Mouse (Mus musculus) midbrain, embryonic 14.5 days (tissue): ENCODE results near the gene Mmp15. TPM values are rescaled to one million over a fixed set of nuclear protein-coding genes. Genes with fewer than 3 reads are reported as not detected.
"Not testable (repeated sequence)": the region's sequence is repeated elsewhere in the genome, so short reads cannot be mapped to it uniquely, and the experiment has no call there.

Experiments used
- ATAC-seq: fragments of 200-750 bp; cut with Nextera tagmentation; 2 replicates; pipeline ENCODE4 v1.8.0; 2017; ENCODE audit warnings: moderate number of reproducible peaks, moderate library complexity; ENCODE audit not compliant: low FRiP score, low TSS enrichment
- DNase-seq: peaks from one replicate; pipeline ENCODE4 v3.0.0-alpha.2; 2015
- H3K27ac ChIP-seq: fragments of 300-500 bp; sonication (generic); replicated peaks from 2 replicates; pipeline ENCODE4 v1.5.1; 2014; ENCODE audit warnings: mild to moderate bottlenecking, low read depth, low read length, moderate library complexity
- H3K27me3 ChIP-seq: fragments of 300-500 bp; sonication (generic); 2 replicates; pipeline ENCODE4 v1.6.1; 2014; ENCODE audit warnings: low read length, control low read depth, mixed read lengths; ENCODE audit not compliant: control insufficient read depth, insufficient read depth
- H3K36me3 ChIP-seq: fragments of 300-500 bp; sonication (generic); 2 replicates; pipeline ENCODE4 v1.6.1; 2014; ENCODE audit warnings: low read length, control low read depth; ENCODE audit not compliant: control insufficient read depth, insufficient read depth
- H3K4me1 ChIP-seq: fragments of 300-500 bp; sonication (generic); 2 replicates; pipeline ENCODE4 v1.6.1; 2014; ENCODE audit warnings: mild to moderate bottlenecking, antibody characterized with exemption, low read length, control low read depth; ENCODE audit not compliant: control insufficient read depth, insufficient read depth
- H3K4me2 ChIP-seq: fragments of 300-500 bp; sonication (generic); 2 replicates; pipeline ENCODE4 v1.6.1; 2014; ENCODE audit warnings: mild to moderate bottlenecking, low read length, moderate library complexity
- H3K4me3 ChIP-seq: fragments of 300-500 bp; sonication (generic); replicated peaks from 2 replicates; pipeline ENCODE4 v1.5.1; 2014; ENCODE audit warnings: low read depth, low read length
- H3K9ac ChIP-seq: fragments of 300-500 bp; sonication (generic); replicated peaks from 2 replicates; pipeline ENCODE4 v1.6.1; 2014; ENCODE audit warnings: mild to moderate bottlenecking, low read length, moderate library complexity
- H3K9me3 ChIP-seq: fragments of 300-500 bp; sonication (generic); 2 replicates; pipeline ENCODE4 v1.6.1; 2016; ENCODE audit warnings: low read length, control low read depth, mixed read lengths; ENCODE audit not compliant: control insufficient read depth
- WGBS: fragments of 180-500 bp; shearing (Covaris S2); extraction: QIAGEN DNeasy Blood & Tissue Kit; methylation state at CpG from one replicate; pipeline ENCODE4 v1.1.7; 2014; 5-methylcytosine and 5-hydroxymethylcytosine counted together
- polyA plus RNA-seq: library from polyadenylated mRNA; unstranded; fragments of >200 nt; fragmentation: Nextera tagmentation; extraction: Ambion mirVana; gene quantifications from 2 replicates; pipeline ENCODE4 v1.2.1, GENCODE M21; 2014

The Mmp15 gene
- polyA plus RNA-seq, 1 experiment from 2014 or later, result 19.1 TPM

DNA sequence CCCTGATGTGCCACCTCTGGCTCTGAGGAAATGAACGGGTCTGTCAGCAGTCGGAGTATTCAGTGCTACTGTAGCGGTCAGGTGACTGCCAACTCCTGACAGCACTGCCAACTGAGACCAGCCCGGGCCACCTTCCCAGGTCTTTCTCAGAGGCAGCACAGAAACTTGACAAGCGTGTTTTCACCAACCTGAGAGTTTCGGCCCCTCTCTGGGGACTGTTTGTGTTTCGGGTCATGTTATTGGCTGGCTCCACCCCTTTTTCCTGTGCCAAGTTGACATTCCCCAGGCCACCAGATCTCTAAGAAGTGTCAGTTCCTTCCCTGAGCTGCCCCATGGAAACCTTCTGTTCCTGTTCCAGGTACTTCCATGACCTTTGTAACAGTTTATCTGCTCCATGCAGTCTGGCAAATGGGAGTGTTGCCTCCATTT lies 25.8 kb downstream of the Mmp15 start:
- Histone ChIP-seq H3K4me2 (no peak overlapping the region), H3K27me3 (no peaks in the 10 kb centered on the region), H3K9me3 (no peaks in the 10 kb centered on the region), H3K4me3 (no peak overlapping the region), H3K27ac (no peak overlapping the region), H3K9ac (no peak overlapping the region), H3K4me1 (no peaks in the 10 kb centered on the region), H3K36me3 (peaks cover 4% of the 10 kb centered on the region)
- DNase-seq (no peak), ATAC-seq (no peak)
- WGBS, result 71% methylated on average over 7 of the region's 7 CpGs

DNA sequence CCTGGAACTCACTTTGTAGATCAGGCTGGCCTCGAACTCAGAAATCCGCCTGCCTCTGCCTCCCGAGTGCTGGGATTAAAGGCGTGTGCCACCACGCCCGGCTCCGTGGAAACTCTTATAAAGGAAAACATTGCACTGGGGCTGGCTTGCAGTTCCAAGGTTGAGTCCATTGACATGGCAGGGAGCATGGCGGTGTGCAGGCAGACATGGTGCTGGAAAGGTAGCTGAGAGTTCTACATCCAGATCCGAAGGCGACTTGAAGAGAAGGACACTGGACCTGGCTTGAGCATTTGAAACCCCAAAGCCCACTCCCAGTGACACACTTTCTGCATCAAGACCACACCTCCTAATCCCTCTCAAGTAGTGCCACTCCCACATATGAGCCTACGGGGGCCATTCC lies 26.9 kb downstream of the Mmp15 start:
- not testable (repeated sequence) for H3K9me3 ChIP-seq, DNase-seq, H3K4me1 ChIP-seq, ATAC-seq, H3K4me3 ChIP-seq, H3K27ac ChIP-seq, H3K4me2 ChIP-seq, H3K27me3 ChIP-seq, H3K36me3 ChIP-seq, H3K9ac ChIP-seq
- WGBS, result 95% methylated on average over 11 of the region's 11 CpGs

DNA sequence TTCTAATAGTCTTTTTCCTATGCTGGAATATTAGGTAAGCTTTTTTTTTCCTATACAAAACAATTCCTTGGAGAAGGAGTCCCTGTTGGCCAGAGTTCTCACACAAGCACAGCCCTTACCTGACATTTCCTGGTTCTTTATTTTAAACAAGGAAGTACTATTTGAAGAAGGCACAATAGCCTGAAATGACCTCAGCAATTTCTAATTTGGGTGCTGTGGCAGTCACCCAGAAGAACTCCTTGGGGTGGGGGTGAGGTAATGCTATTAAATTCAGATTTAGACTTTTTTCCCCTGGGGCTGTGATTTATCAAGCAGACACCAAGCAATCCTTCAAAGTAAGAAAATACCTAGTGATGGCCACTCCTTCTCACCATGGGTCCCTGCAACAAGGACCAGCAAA lies 28.9 kb downstream of the Mmp15 start:
- no peak overlapping the region for H3K4me2 ChIP-seq
- H3K4me1 ChIP-seq, result no peaks in the 10 kb centered on the region
- H3K9me3 ChIP-seq, result 0 out of 2 replicates have a peak, but pooled peaks cover 3% of the 10 kb centered on the region

DNA sequence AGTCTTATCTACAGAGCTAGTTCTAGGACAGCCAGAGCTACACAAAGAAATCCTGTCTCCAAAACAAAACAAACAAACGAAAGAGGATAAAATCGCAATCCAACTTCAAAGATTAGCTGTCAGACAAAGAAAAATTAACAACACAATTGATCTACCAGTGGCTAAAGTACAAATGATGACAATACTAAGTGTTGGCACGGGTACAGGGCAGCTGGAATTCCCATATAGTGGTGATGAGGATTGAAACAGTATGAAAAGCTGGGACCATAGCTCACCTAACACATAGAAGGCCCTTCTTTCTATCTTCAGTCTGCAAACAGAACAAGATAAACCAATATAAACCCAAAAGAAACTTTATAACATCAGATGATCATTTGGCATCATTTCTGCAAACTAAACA lies 29.5 kb downstream of the Mmp15 start:
- ATAC-seq (no peak), DNase-seq (no peak)
- Histone ChIP-seq H3K27ac (no peak overlapping the region), H3K27me3 (no peaks in the 10 kb centered on the region), H3K9ac (no peak overlapping the region), H3K4me2 (no peak overlapping the region), H3K4me3 (no peak overlapping the region), H3K9me3 (0 out of 2 replicates have a peak, but pooled peaks cover 3% of the 10 kb centered on the region), H3K36me3 (no peaks in the 10 kb centered on the region), H3K4me1 (no peaks in the 10 kb centered on the region)
- WGBS, result 86% methylated on average over 3 of the region's 3 CpGs

More for the DNA sequence above, 28.9 kb downstream of the Mmp15 start:
- ATAC-seq (no peak), DNase-seq (no peak)
- no peaks in the 10 kb centered on the region for H3K36me3 ChIP-seq
- H3K4me3 ChIP-seq, result no peak overlapping the region
- H3K27me3 ChIP-seq, result no peaks in the 10 kb centered on the region
- no peak overlapping the region for H3K9ac ChIP-seq
- no peak overlapping the region for H3K27ac ChIP-seq

GRCm38 (mm10) chr8:95384501-95384900 lies 32.4 kb downstream of the Mmp15 start:
- no peak overlapping the region for H3K27ac ChIP-seq
- 83% methylated on average over 3 of the region's 3 CpGs for WGBS

DNA sequence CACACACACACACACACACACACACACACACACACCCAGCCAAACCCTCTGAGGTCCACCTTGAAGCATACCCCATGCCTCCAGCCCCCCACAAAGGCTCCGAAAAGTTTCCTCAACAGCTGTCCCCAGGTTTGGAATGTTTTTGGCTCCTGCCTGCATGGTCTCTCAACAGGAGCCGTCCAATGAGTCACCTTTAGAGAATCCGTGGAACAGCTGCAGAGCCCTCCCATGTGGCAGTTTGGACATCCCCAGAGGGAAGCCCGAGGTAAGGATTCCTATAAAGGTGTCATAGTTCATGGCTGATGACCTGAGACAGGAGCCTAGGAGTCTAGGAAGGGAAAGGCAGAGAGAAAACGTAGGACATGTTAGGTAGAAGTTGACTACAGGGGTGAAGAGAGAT lies 34.0 kb downstream of the Mmp15 start:
- DNase-seq, result no peak
- H3K9me3 ChIP-seq, result 0 out of 2 replicates have a peak, but pooled peaks cover 3% of the 10 kb centered on the region
- H3K4me1 ChIP-seq, result no peaks in the 10 kb centered on the region
- no peak overlapping the region for H3K4me3 ChIP-seq
- ATAC-seq, result no peak
- H3K27me3 ChIP-seq, result no peaks in the 10 kb centered on the region
- no peak overlapping the region for H3K4me2 ChIP-seq
- 83% methylated on average over 5 of the region's 5 CpGs for WGBS
- H3K27ac ChIP-seq, result no peak overlapping the region
- no peaks in the 10 kb centered on the region for H3K36me3 ChIP-seq
- no peak overlapping the region for H3K9ac ChIP-seq

More at GRCm38 (mm10) chr8:95384501-95384900, 32.4 kb downstream of the Mmp15 start:
- Histone ChIP-seq H3K4me2 (no peak overlapping the region), H3K9ac (no peak overlapping the region), H3K27me3 (no peaks in the 10 kb centered on the region), H3K4me1 (no peaks in the 10 kb centered on the region), H3K4me3 (no peak overlapping the region), H3K36me3 (no peaks in the 10 kb centered on the region), H3K9me3 (0 out of 2 replicates have a peak, but pooled peaks cover 3% of the 10 kb centered on the region)
- no peak for DNase-seq
- ATAC-seq, result no peak

GRCm38 (mm10) chr8:95387221-95387620 lies 35.2 kb downstream of the Mmp15 start:
- Histone ChIP-seq H3K27ac (no peak overlapping the region), H3K4me1 (no peaks in the 10 kb centered on the region), H3K27me3 (no peaks in the 10 kb centered on the region), H3K36me3 (no peaks in the 10 kb centered on the region), H3K4me2 (no peak overlapping the region), H3K9ac (no peak overlapping the region), H3K9me3 (0 out of 2 replicates have a peak, but pooled peaks cover 3% of the 10 kb centered on the region), H3K4me3 (no peak overlapping the region)
- DNase-seq (no peak), ATAC-seq (no peak)
- WGBS, result 93% methylated on average over 10 of the region's 10 CpGs

GRCm38 (mm10) chr8:95387936-95388335 lies 35.9 kb downstream of the Mmp15 start:
- Histone ChIP-seq H3K9ac (no peak overlapping the region), H3K9me3 (0 out of 2 replicates have a peak, but pooled peaks cover 3% of the 10 kb centered on the region), H3K4me3 (no peak overlapping the region), H3K4me1 (no peaks in the 10 kb centered on the region), H3K4me2 (no peak overlapping the region), H3K27me3 (no peaks in the 10 kb centered on the region), H3K36me3 (no peaks in the 10 kb centered on the region), H3K27ac (no peak overlapping the region)
- WGBS, result 75% methylated on average over 7 of the region's 7 CpGs
- ATAC-seq (no peak), DNase-seq (no peak)

DNA sequence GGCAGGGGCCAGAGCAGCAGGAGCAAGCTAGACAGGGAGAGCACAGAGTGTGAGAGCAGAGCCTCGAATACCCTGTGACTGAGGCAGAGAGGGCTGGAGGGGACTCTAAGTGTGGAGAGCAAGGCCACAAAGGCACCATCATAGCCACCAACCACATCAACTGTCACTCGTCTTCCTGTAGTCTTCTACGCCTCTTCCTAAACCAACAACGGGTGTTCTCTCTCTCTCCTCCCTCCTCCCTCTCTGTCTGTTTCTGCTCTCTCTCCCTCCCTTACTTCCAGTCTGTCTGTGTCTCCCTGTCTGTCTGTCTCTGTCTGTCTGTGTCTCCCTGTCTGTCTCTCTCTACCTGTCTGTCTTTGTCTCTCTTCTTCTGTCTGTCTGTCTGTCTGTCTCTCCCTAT lies 38.2 kb downstream of the Mmp15 start:
- 64% methylated on average over 4 of the region's 4 CpGs for WGBS
- Histone ChIP-seq H3K4me3 (no peak overlapping the region), H3K27me3 (no peaks in the 10 kb centered on the region), H3K4me1 (no peaks in the 10 kb centered on the region), H3K4me2 (no peak overlapping the region), H3K36me3 (no peaks in the 10 kb centered on the region), H3K27ac (no peak overlapping the region), H3K9me3 (0 out of 2 replicates have a peak, but pooled peaks cover under 1% of the 10 kb centered on the region), H3K9ac (no peak overlapping the region)
- no peak for DNase-seq
- ATAC-seq, result no peak
